Mouse (Mus musculus): ENCODE results near the gene Znrf1.

- no peak for TF ChIP-seq CTCF (IDR thresholded peaks at IDR 0.05; ENCODE audit: extremely low read depth, insufficient read depth, insufficient read length, insufficient replicate concordance)
- no peak for TF ChIP-seq POLR2A (IDR thresholded peaks at IDR 0.05; ENCODE audit: low read depth, low read length)
These were observed 60.6 kb downstream of the Znrf1 start for GRCm38 (mm10) chr8:111596485-111596821.
